Mouse (Mus musculus) left cerebral cortex, adult 11 months (tissue): ENCODE data around the gene Ankrd50.

ENCODE experiments used
- DNase-seq: peaks from one replicate; pipeline ENCODE4 v3.0.0; 2022; ENCODE audit warnings: low spot score

Ankrd50 gene

GRCm38 (mm10) chr3:38463149-38463548 is 21.5 kb downstream of the Ankrd50 start:
- DNase-seq = no peak

GRCm38 (mm10) chr3:38461742-38462141 is 22.9 kb downstream of the Ankrd50 start:
- DNase-seq = no peak

- DNase-seq = no peak
Observed at GRCm38 (mm10) chr3:38460250-38460624, 24.4 kb downstream of the Ankrd50 start.

GRCm38 (mm10) chr3:38459507-38460249 is 25.0 kb downstream of the Ankrd50 start:
- no peak for DNase-seq

- no peak for DNase-seq
Observed at GRCm38 (mm10) chr3:38457041-38457440, 27.6 kb downstream of the Ankrd50 start.

GRCm38 (mm10) chr3:38452199-38452598 is 32.4 kb downstream of the Ankrd50 start:
- no peak for DNase-seq

- DNase-seq = peak; percentile 45
Observed at GRCm38 (mm10) chr3:38446586-38446985, 38.1 kb downstream of the Ankrd50 start.

GRCm38 (mm10) chr3:38443875-38444274 is 40.8 kb downstream of the Ankrd50 start:
- no peak for DNase-seq

- DNase-seq = no peak
Observed at GRCm38 (mm10) chr3:38440564-38440991, 44.1 kb downstream of the Ankrd50 start.

- no peak for DNase-seq
Observed at GRCm38 (mm10) chr3:38436596-38436995, 48.0 kb downstream of the Ankrd50 start.

- DNase-seq = no peak
Observed at GRCm38 (mm10) chr3:38435828-38436227, 48.8 kb downstream of the Ankrd50 start.

- DNase-seq = no peak
Observed at GRCm38 (mm10) chr3:38434486-38434885, 50.2 kb downstream of the Ankrd50 start.

GRCm38 (mm10) chr3:38433495-38434464 is 50.9 kb downstream of the Ankrd50 start:
- DNase-seq = no peak

- DNase-seq = no peak
Observed at GRCm38 (mm10) chr3:38431461-38431860, 53.2 kb downstream of the Ankrd50 start.

GRCm38 (mm10) chr3:38431042-38431441 is 53.6 kb downstream of the Ankrd50 start:
- DNase-seq = no peak

GRCm38 (mm10) chr3:38427200-38427599 is 57.4 kb downstream of the Ankrd50 start:
- DNase-seq = no peak

GRCm38 (mm10) chr3:38423966-38424365 is 60.7 kb downstream of the Ankrd50 start:
- DNase-seq = no peak

- no peak for DNase-seq
Observed at GRCm38 (mm10) chr3:38419896-38420295, 64.7 kb downstream of the Ankrd50 start.

GRCm38 (mm10) chr3:38415292-38415930 is 69.2 kb downstream of the Ankrd50 start:
- no peak for DNase-seq
